Mouse (Mus musculus): Measurements from ENCODE around the gene Nudt4. TPM values are rescaled to one million over a fixed set of nuclear protein-coding genes. Genes with fewer than 3 reads are reported as not detected.

The Nudt4 gene
- polyA plus RNA-seq, 1 experiment from 2014 or later, result 232 TPM

DNA sequence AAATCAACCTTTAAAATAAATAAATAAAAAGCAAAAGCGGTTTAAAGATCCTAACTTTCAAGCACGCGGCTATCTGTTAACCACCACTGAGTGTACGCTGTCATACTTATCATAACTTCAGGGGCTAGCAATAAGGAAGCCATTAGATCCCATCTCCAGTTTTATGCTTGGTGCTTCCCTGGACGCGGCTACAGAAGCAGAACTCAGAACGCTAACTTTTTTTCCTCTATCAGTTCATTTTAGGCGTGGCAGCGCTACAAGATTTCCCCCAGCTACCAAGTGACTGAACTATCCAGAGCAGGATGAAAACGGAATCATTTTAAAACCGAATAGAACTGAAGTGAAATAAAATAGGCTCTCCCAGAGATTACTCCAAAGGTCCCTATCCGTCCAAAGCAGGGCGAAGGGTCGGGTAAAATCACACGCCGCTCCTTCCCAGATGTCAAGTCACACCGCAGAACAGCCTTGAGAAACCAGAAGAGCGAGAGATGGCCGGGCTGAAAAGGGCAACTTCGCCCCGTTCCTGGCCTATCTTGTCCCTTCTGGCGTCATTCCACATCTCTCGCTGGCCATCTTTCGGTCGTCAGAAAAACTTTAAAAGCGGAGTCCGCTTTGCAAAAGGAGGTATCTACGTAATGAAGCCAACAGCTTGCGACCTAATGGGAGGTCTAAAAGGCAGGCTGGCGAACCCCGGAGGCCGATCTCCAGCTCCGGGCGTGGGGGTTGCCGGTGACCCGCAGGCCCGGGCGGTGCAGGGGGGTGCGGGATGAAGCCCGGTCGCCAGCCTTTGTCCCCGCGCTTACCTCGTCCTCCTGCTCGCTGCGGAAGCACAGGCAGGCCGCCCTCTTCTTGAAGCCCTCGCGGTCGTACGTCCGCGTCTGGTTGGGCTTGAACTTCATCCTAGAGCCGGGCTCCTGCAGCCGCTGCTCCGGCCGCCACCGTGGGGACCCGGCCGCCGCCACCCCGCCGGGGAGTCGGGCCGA, 796 bp downstream of the Nudt4 start:
- DNase-seq (ENCODE audit: low spot score), result peak; percentile 75
- Histone ChIP-seq H3K4me1 (replicated peaks; ENCODE audit: insufficient read depth, low read length) (0 out of 2 replicates have a peak, but pooled peaks cover 4% of the 10 kb centered on the region), H3K4me2 (ENCODE audit: low read length) (peak overlapping the region; percentile 66), H3K36me3 (ENCODE audit: insufficient read depth, low read length) (no peaks in the 10 kb centered on the region), H3K4me3 (replicated peaks; ENCODE audit: low read depth, low read length) (peak overlapping the region; percentile 90), H3K27ac (peak overlapping the region; percentile 96), H3K27me3 (ENCODE audit: insufficient read depth, low read length) (no peaks in the 10 kb centered on the region), H3K9me3 (replicated peaks; ENCODE audit: low read length) (no peaks in the 10 kb centered on the region), H3K9ac (ENCODE audit: low read depth, low read length) (peak overlapping the region; percentile 97)
- TF ChIP-seq CTCF (IDR thresholded peaks at IDR 0.05; ENCODE audit: low read depth), result no peak
- peak; percentile 33; the same call in 1 of the 2 replicates for ATAC-seq (replicated peaks; ENCODE audit: low FRiP score, low read depth)
- WGBS, result under 1% methylated on average over 61 of the region's 65 CpGs

DNA sequence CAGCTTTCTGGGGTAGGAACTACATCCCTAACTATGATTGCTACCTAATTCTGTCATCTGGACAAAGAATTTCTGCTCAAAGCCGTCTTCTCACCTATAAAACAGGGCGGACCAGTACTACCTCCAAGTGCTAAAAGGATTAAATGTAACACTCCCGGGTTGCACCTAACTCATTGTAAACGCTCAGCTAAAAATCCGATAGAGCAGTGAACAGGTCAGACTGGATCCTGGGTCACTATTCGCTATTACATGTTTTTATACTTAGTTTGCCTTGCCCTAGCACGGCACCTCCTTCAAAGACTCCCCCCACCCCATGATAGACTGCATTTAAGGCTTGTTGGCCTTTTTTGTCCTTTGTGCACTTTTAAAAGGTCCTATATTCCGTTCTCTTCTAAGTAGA, 1.6 kb downstream of the Nudt4 start:
- Histone ChIP-seq H3K36me3 (ENCODE audit: insufficient read depth, low read length) (no peaks in the 10 kb centered on the region), H3K27me3 (ENCODE audit: insufficient read depth, low read length) (no peaks in the 10 kb centered on the region), H3K9ac (ENCODE audit: low read depth, low read length) (peak overlapping the region; percentile 97), H3K9me3 (replicated peaks; ENCODE audit: low read length) (no peaks in the 10 kb centered on the region), H3K4me1 (replicated peaks; ENCODE audit: insufficient read depth, low read length) (0 out of 2 replicates have a peak, but pooled peaks cover 4% of the 10 kb centered on the region), H3K4me3 (replicated peaks; ENCODE audit: low read depth, low read length) (peak overlapping the region; percentile 90), H3K4me2 (ENCODE audit: low read length) (peak overlapping the region; percentile 66), H3K27ac (peak overlapping the region; percentile 96; the same call in 1 of the 2 replicates)
- ATAC-seq (replicated peaks; ENCODE audit: low FRiP score, low read depth) (no peak), DNase-seq (ENCODE audit: low spot score) (no peak)
- WGBS, result 2% methylated on average over 8 of the region's 8 CpGs
- no peak for TF ChIP-seq CTCF (IDR thresholded peaks at IDR 0.05; ENCODE audit: low read depth)

DNA sequence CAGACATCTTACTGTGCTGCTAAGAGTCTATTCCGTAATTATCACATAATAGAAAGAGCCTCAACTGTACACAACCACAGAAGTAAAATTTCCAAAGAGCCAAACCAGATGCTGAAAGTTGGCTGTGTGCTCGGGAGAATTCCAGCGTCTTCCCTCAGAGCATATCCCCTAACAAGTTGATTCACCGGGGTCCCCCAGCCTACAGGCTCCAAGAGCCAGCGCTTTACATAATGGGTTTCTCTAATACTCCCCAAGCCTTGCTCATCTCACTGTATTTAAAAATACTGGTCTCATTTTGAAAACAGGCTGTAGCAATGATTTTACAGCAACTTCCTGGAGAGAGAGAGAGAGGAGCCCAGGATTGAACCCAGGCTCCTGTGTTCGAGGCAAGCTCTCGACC, 2.3 kb downstream of the Nudt4 start:
- no peak for TF ChIP-seq CTCF (IDR thresholded peaks at IDR 0.05; ENCODE audit: low read depth)
- Histone ChIP-seq H3K27ac (no peak overlapping the region; the same call in 1 of the 2 replicates), H3K9ac (ENCODE audit: low read depth, low read length) (peak overlapping the region; percentile 97), H3K36me3 (ENCODE audit: insufficient read depth, low read length) (no peaks in the 10 kb centered on the region), H3K4me3 (replicated peaks; ENCODE audit: low read depth, low read length) (peak overlapping the region; percentile 90), H3K9me3 (replicated peaks; ENCODE audit: low read length) (no peaks in the 10 kb centered on the region), H3K4me2 (ENCODE audit: low read length) (peak overlapping the region; percentile 66), H3K4me1 (replicated peaks; ENCODE audit: insufficient read depth, low read length) (peaks cover 4% of the 10 kb centered on the region; the same call in 1 of the 2 replicates), H3K27me3 (ENCODE audit: insufficient read depth, low read length) (no peaks in the 10 kb centered on the region)
- ATAC-seq (replicated peaks; ENCODE audit: low FRiP score, low read depth) (no peak), DNase-seq (ENCODE audit: low spot score) (no peak)
- 33% methylated on average over 7 of the region's 7 CpGs for WGBS

DNA sequence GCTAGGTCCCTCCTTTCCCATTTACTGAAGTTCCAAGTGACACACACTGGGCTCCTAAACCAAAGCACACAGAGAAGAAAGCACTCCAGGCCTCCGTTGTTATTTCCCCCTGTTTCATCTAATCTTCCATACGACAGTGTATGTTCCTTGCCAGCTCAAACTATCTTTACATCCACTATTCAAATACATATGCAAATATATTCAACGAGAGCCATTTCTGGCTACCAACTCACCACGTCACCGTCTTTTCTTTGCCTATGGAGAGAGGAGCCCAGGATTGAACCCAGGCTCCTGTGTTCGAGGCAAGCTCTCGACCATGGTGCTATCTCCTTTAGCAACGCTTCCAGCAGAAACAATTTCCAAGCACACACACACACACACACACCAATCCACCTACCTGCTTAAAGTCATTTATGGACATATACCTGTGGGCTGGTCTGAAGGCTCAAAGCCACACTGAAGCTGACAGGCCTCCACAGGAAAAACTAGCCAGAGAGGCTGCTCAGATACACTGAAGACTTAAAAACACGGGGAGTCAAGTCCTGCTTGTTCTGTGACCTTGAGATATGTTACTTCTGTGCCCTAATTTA, 3.5 kb downstream of the Nudt4 start:
- Histone ChIP-seq H3K27me3 (ENCODE audit: insufficient read depth, low read length) (no peaks in the 10 kb centered on the region), H3K9me3 (replicated peaks; ENCODE audit: low read length) (no peaks in the 10 kb centered on the region), H3K36me3 (ENCODE audit: insufficient read depth, low read length) (no peaks in the 10 kb centered on the region), H3K4me2 (ENCODE audit: low read length) (peak overlapping the region; percentile 30), H3K27ac (peak overlapping the region; percentile 62; the same call in 1 of the 2 replicates), H3K4me1 (replicated peaks; ENCODE audit: insufficient read depth, low read length) (peaks cover 4% of the 10 kb centered on the region; the same call in 1 of the 2 replicates), H3K9ac (ENCODE audit: low read depth, low read length) (peak overlapping the region; percentile 44; the same call in 1 of the 2 replicates), H3K4me3 (replicated peaks; ENCODE audit: low read depth, low read length) (peak overlapping the region; percentile 24)
- ATAC-seq (replicated peaks; ENCODE audit: low FRiP score, low read depth) (no peak), DNase-seq (ENCODE audit: low spot score) (no peak)
- WGBS, result 68% methylated on average over 9 of the region's 9 CpGs
- TF ChIP-seq CTCF (IDR thresholded peaks at IDR 0.05; ENCODE audit: low read depth), result no peak

DNA sequence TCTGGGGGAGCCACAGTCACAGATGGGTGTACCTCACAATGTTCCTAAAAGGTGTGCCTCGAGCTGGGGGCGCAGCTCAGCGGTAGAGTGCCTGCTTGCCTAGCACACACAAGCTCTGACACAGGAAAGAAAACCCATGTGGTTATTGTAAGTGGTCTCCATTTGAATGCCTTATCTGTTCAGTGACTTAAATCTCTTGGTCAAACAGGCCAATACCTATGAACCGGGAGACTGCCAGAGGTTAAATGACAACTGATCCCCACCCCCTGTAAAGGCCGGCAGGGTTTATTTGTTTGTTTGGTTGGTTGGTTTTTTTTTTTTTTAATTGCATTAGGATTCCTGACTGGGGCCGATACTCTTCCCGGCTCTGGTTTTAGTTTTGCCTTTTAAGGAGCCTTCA, 4.5 kb downstream of the Nudt4 start:
- H3K27ac ChIP-seq, result no peak overlapping the region
- no peak overlapping the region for H3K9ac ChIP-seq (ENCODE audit: low read depth, low read length)
- peak overlapping the region; percentile 24 for H3K4me3 ChIP-seq (replicated peaks; ENCODE audit: low read depth, low read length)
- H3K4me1 ChIP-seq (replicated peaks; ENCODE audit: insufficient read depth, low read length), result peaks cover 8% of the 10 kb centered on the region; the same call in 1 of the 2 replicates
- TF ChIP-seq CTCF (IDR thresholded peaks at IDR 0.05; ENCODE audit: low read depth), result no peak
- no peaks in the 10 kb centered on the region for H3K27me3 ChIP-seq (ENCODE audit: insufficient read depth, low read length)
- H3K36me3 ChIP-seq (ENCODE audit: insufficient read depth, low read length), result no peaks in the 10 kb centered on the region
- 62% methylated on average over 7 of the region's 7 CpGs for WGBS
- H3K9me3 ChIP-seq (replicated peaks; ENCODE audit: low read length), result no peaks in the 10 kb centered on the region
- no peak for DNase-seq (ENCODE audit: low spot score)
- peak overlapping the region; percentile 30 for H3K4me2 ChIP-seq (ENCODE audit: low read length)
- no peak for ATAC-seq (replicated peaks; ENCODE audit: low FRiP score, low read depth)

DNA sequence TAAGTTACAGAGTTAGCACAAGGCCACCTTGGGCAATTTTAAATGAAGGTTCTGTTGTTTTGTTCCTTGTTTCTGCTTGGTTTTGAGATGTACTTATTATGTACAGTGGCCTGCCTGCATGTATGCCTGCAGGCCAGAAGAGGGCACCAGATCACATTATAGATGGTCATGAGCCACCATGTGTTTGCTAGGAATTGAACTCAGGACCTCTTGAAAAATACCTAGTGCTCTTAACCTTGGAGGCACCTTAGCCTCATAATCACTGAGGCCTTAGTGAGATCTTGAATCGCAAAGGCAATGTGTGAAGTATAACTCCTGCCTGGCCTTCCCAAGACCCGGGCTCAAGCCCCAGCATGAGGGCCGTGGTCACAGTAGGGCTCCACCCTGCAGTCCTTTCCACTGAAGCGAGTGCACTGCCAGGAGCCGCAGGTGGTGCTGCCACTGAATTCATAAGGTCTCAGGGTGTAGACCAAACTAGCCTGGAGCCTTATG, 6.6 kb downstream of the Nudt4 start:
- H3K4me1 ChIP-seq (replicated peaks; ENCODE audit: insufficient read depth, low read length), result peaks cover 8% of the 10 kb centered on the region; the same call in 1 of the 2 replicates
- no peak; the same call in 1 of the 2 replicates for ATAC-seq (replicated peaks; ENCODE audit: low FRiP score, low read depth)
- 88% methylated on average over 5 of the region's 5 CpGs for WGBS

More for the DNA sequence above, 6.6 kb downstream of the Nudt4 start:
- TF ChIP-seq CTCF (IDR thresholded peaks at IDR 0.05; ENCODE audit: low read depth), result peak; percentile 85
- H3K27me3 ChIP-seq (ENCODE audit: insufficient read depth, low read length), result no peaks in the 10 kb centered on the region
- H3K9me3 ChIP-seq (replicated peaks; ENCODE audit: low read length), result no peaks in the 10 kb centered on the region
- no peak overlapping the region for H3K9ac ChIP-seq (ENCODE audit: low read depth, low read length)
- H3K27ac ChIP-seq, result no peak overlapping the region
- peak; percentile 58 for DNase-seq (ENCODE audit: low spot score)
- no peak overlapping the region for H3K4me2 ChIP-seq (ENCODE audit: low read length)
- no peak overlapping the region for H3K4me3 ChIP-seq (replicated peaks; ENCODE audit: low read depth, low read length)
- no peaks in the 10 kb centered on the region for H3K36me3 ChIP-seq (ENCODE audit: insufficient read depth, low read length)
